Mouse (Mus musculus) lung, adult 2 months (tissue): Measurements from ENCODE around the gene Lrch3. TPM values are rescaled to one million over a fixed set of nuclear protein-coding genes. Genes with fewer than 3 reads are reported as not detected.

Experiments
- DNase-seq: peaks from one replicate; pipeline ENCODE4 v3.0.0; 2022
- H3K4me1 ChIP-seq: fragments of 200-500 bp; 2 replicates; pipeline ENCODE4 v1.6.1; 2011; ENCODE audit warnings: low read length; ENCODE audit not compliant: control insufficient read depth, insufficient read depth
- H3K4me3 ChIP-seq: fragments of 200-500 bp; replicated peaks from 2 replicates; pipeline ENCODE3; 2011; ENCODE audit warnings: low read depth, mild to moderate bottlenecking, control low read depth, low read length; ENCODE audit errors: extremely low read depth
- CTCF ChIP-seq: fragments of 200-500 bp; IDR thresholded peaks from 2 replicates; pipeline ENCODE4 v1.5.1; 2011; ENCODE audit warnings: mild to moderate bottlenecking, low read length, control low read depth; ENCODE audit not compliant: insufficient read depth
- POLR2A ChIP-seq: fragments of 200-500 bp; IDR thresholded peaks from 2 replicates; pipeline ENCODE4 v1.6.1; 2011; ENCODE audit warnings: low read depth, mild to moderate bottlenecking, control low read depth, low read length, borderline replicate concordance; ENCODE audit errors: extremely low read depth
- WGBS: fragments of 180-500 bp; shearing (Covaris S2); methylation state at CpG from one replicate; pipeline ENCODE4 v1.1.7; 2018; 5-methylcytosine and 5-hydroxymethylcytosine counted together
- polyA plus RNA-seq: library from polyadenylated mRNA; depleted of rRNA; stranded (reverse); fragments of >200 nt; gene quantifications from 2 replicates; pipeline ENCODE4 v1.2.3, GENCODE M21; 2012

The Lrch3 gene
- polyA plus RNA-seq, 1 experiment, result 40.3 TPM

- peaks cover 6% of the 10 kb centered on the region; the same call in 1 of the 2 replicates for H3K4me1 ChIP-seq
- WGBS, result under 1% methylated on average over 80 of the region's 83 CpGs
- DNase-seq, result peak; percentile 91
- TF ChIP-seq POLR2A, result peak; percentile 80; the same call in 1 of the 2 replicates
- TF ChIP-seq CTCF, result no peak
- peak within 1 kb of the TSS; percentile 79 for H3K4me3 ChIP-seq
These were observed 36.4 kb upstream of the Lrch3 start, which contains the start of the genes Fyttd1 and Rubcn for GRCm38 (mm10) chr16:32877343-32878156. TSS of gene Fyttd1 (plus strand) at chr16:32877500. TSS of gene Rubcn (minus strand) at chr16:32877766.

GRCm38 (mm10) chr16:32878157-32878598 lies 35.7 kb upstream of the Lrch3 start:
- Histone ChIP-seq H3K4me1 (peaks cover 6% of the 10 kb centered on the region; the same call in 1 of the 2 replicates), H3K4me3 (peak overlapping the region; percentile 79)
- DNase-seq, result no peak
- 1% methylated on average over 34 of the region's 34 CpGs for WGBS
- no peak for TF ChIP-seq CTCF
- TF ChIP-seq POLR2A, result no peak

DNA sequence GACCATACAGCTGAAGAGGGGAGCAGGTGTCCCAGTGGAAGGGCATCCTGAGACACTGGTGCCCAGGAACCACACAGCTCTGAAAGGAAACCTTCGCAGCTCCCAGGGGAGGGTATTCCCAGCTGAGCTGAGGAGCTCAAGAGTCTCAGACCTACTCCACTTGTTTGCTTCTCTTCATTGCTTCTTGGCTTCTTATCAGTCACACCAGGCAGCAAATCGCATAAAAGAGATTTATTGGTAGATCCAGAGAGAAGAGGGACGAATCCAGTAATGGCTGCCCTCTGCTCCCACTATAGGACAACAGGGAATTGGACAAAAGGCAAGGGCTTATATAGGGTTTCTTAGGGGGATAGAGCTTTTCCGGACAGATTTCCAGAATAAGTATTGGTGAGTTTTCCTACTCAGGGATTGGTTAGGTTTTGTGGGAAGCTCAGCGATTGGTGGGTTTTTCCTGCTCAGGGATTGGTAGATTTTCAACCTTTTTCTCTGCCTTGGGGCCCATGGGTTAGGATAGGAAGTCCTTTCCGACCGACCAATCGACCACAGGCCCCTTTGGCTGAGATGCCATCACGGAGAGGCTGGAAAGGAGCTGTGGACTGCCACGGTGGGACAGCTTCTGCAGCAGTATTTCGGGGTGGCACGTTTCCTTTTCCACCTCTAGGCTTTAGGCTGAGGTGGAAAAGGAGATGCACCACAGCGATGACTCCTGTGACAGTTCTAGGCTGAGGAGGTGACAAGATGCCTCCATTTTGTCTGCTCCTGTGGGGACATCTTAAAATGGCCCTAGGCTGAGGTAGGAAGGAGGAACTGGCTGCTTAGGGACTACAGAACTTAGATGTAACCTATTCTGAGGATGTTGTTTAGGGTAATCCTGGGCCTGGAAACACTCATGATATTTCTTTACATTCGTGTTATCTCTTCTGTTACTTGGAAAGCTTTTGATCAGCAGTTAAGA lies 34.7 kb upstream of the Lrch3 start:
- no peak overlapping the region for H3K4me3 ChIP-seq

DNA sequence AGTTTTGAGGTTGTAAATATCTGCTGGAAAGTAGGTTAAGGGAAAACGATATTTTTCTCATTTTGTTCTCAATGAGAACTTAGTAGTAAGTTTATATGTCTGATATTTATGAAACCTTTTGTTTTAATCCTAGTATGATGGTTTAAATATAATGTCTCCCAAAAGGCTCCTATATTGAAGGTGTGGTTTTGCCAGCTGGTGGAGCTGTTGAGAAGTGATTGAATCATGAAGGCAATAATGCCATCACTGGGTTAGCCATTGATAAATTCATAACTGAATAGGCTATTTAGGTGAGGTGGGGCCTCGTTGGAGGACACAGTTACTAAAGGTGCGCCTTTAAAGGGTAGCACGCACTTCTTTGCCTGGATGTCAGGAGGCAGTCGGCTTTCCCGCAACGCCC lies 32.4 kb upstream of the Lrch3 start:
- no peak for TF ChIP-seq POLR2A
- no peak for TF ChIP-seq CTCF
- 79% methylated on average over 7 of the region's 7 CpGs for WGBS

More for the DNA sequence above, 34.7 kb upstream of the Lrch3 start:
- DNase-seq, result no peak
- no peak for TF ChIP-seq POLR2A
- TF ChIP-seq CTCF, result no peak
- WGBS, result 77% methylated on average over 14 of the region's 14 CpGs
- H3K4me1 ChIP-seq, result peaks cover 6% of the 10 kb centered on the region; the same call in 1 of the 2 replicates

GRCm38 (mm10) chr16:32887996-32888395 lies 25.9 kb upstream of the Lrch3 start:
- peak; percentile 44; the same call in 1 of the 2 replicates for TF ChIP-seq CTCF
- TF ChIP-seq POLR2A, result no peak
- 88% methylated on average over 7 of the region's 7 CpGs for WGBS
- no peaks in the 10 kb centered on the region for H3K4me1 ChIP-seq
- H3K4me3 ChIP-seq, result no peak overlapping the region
- DNase-seq, result no peak

More for the DNA sequence above, 32.4 kb upstream of the Lrch3 start:
- H3K4me3 ChIP-seq, result no peak overlapping the region
- H3K4me1 ChIP-seq, result peaks cover 6% of the 10 kb centered on the region; the same call in 1 of the 2 replicates
- DNase-seq, result no peak

DNA sequence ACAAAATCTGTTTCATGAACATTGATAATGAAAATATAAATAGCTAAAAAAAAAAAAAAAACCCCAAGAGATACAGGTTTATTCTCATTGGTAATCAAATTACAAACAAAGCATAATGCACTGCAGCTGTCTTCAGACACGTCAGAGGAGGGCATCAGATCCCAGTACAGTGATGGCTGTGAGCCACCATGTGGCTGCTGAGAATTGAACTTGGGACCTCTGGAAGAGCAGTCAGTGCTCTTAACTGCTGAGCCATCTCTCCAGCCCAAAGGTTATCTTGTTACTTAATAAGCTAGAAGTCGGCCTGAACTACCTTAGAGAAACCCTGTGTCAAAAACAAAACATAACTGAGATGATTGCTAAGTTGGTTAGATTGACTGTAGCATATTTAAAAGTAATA lies 24.0 kb upstream of the Lrch3 start:
- no peak overlapping the region for H3K4me3 ChIP-seq
- 54% methylated on average over 2 of the region's 2 CpGs for WGBS
- no peaks in the 10 kb centered on the region for H3K4me1 ChIP-seq
- TF ChIP-seq POLR2A (no peak), CTCF (no peak)
- no peak for DNase-seq

DNA sequence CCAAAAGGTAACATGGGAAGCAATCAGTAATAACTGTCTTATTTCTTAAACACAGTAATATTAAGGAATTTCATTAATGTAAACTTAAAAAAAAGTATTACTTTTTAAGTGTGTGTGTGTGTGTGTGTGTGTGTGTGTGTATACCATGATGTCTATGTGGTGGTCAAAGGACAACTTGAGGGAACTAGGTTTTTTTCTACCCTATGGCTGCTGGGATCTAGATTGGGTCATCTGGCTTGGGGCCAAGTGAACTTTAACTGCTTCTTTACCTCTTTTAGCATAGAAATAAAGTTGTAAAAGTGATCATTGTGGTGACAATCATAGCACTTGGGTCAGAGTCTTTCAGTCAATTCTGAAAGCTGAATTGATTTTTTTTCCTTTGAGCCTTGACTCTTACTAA lies 17.8 kb upstream of the Lrch3 start:
- no peak for TF ChIP-seq CTCF
- TF ChIP-seq POLR2A, result no peak

DNA sequence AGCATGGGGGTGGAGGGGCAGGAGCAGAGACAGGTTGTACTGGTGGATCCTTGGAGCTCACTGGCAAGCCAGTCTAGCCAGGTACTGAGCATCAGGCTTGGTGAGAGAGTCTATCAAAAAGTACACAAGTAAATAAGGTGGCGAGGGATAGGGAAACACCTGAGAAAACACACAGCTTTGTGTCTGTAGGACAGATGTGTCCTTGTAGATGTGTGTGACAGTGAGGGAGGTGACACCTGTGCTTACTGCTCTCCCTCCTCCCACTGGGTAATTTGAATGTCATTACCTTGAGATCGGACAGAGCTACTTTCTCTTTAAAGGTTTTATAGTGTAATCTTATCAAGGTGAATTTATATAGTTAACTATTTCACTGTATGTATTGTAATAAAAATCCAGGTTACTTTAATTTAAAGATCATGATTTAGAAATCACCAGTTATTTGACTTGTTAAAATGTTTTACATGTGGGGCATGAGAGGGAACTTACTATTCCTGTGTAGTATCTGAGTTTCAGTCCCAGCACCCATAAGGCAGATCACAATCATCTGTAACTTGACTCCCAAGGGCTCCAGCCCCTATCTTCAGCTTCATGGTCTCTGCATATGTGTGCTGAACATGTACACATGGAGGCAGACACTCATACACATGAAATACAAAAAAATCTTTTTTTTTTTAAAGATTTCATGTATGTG lies 12.4 kb upstream of the Lrch3 start:
- no peak overlapping the region for H3K4me3 ChIP-seq
- TF ChIP-seq CTCF (no peak), POLR2A (no peak)
- 82% methylated on average over 2 of the region's 2 CpGs for WGBS
- DNase-seq, result no peak
- no peaks in the 10 kb centered on the region for H3K4me1 ChIP-seq

More for the DNA sequence above, 17.8 kb upstream of the Lrch3 start:
- no peaks in the 10 kb centered on the region for H3K4me1 ChIP-seq
- DNase-seq, result no peak
- no peak overlapping the region for H3K4me3 ChIP-seq

DNA sequence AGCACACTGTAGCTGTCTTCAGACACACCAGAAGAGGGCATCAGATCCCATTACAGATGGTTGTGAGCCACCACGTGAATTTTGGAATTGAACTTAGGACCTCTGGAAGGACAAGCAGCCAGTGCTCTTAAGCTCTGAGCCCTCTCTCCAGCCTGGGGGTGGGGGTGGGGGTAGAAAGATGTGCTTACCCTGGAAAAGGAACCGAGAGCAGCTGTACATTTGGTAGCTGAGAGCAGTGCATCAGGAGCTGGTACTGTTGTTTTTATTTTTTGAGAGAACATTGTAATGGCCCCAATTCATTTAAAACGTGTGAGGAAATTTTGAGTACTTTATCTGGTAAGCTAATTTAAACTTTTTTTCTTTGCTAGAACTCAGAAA lies 11.9 kb upstream of the Lrch3 start:
- no peaks in the 10 kb centered on the region for H3K4me1 ChIP-seq
- DNase-seq, result no peak
- no peak overlapping the region for H3K4me3 ChIP-seq
- 65% methylated on average over 3 of the region's 3 CpGs for WGBS
- TF ChIP-seq POLR2A (no peak), CTCF (no peak)
